Mouse (Mus musculus): ENCODE measurements around the gene Colgalt1. TPM values are rescaled to one million over a fixed set of nuclear protein-coding genes. Genes with fewer than 3 reads are reported as not detected.
A peak's percentile ranks its signal among the peaks of the same experiment; 100 is the strongest.

Colgalt1 gene
- 31.0 and 37.4 TPM in 2 replicates for polyA plus RNA-seq (2012; rRNA removed)

DNA sequence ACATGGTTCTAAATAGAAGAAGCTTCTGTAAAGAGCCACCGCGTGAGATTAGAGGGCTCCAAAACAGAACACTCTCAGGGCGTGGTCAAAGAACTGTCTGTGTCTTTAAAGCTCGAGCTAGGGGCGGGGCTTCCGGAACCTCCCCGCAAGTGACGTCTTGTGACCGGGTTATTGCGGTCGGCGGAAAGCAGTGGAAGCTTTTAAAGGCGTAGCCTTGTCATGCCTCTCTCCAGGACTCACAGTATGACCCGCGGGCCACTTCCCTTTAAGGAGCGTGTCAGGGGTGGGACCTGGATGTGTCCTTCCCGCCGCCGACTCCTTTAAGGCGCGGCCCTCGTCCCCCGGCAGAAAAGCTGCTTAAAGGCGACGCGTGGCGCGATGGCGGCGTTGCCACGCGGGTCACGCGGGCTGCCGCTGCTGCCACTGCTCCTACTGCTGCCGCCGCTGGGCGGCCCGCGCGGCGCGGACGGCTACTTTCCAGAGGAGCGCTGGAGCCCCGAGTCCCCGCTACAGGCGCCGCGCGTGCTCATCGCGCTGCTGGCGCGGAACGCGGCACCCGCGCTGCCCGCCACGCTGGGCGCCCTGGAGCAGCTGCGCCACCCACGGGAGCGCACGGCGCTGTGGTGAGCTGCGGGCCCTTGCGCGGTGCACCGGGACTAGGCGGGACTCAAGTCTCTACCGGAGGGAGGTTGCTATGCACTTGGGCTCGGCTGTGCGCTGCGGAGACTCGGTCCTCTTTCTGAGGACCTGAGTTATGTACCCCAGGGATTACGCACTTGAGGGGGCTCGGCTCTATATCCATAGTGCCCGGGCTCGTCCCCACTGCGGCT lies at the start of gene Colgalt1:
Gene Colgalt1 (plus strand): TSS at position 177 of the 830 bp plus-strand sequence.
- Histone ChIP-seq H3K27ac (ENCODE audit: control insufficient read depth, insufficient read depth, low read depth, low read length) (peak within 1 kb of the TSS; percentile 75), H3K4me3 (ENCODE audit: control insufficient read depth, low read depth, low read length) (peak within 1 kb of the TSS; percentile 91), H3K4me1 (ENCODE audit: control insufficient read depth, insufficient read depth, low read length) (peaks cover 12% of the 10 kb centered on the region), H3K36me3 (ENCODE audit: control insufficient read depth, insufficient read depth, low read length) (no peaks in the 10 kb centered on the region), H3K27me3 (ENCODE audit: control insufficient read depth, insufficient read depth, low read length) (no peaks in the 10 kb centered on the region)
- TF ChIP-seq POLR2A (IDR thresholded peaks at IDR 0.05; ENCODE audit: control insufficient read depth, low read depth, low read length) (peak; percentile 60), CTCF (IDR thresholded peaks at IDR 0.05; ENCODE audit: control insufficient read depth, insufficient read depth, insufficient replicate concordance, low read depth, low read length) (no peak)

DNA sequence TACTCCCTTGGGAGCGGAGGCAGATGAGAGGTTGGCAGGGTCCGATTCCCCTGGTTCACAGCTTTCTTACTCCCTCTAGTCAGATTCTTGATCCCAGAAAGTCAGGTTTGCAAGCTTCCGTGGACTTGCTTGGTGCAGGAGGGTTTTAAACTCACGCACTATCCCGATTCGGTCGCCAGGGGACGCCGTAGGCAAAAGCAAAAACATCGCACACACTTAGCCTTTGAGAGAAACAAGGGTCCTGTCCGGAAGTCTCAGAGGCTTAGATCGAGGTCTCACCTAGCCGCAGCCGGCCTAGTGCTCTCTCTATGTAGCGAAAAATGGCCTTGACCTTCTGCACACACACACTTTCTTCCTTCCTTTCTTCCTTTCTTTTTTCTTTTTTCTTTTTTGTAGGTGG lies 49.4 kb upstream of the Colgalt1 start:
- peaks cover 18% of the 10 kb centered on the region for H3K4me1 ChIP-seq (ENCODE audit: control insufficient read depth, insufficient read depth, low read length)
- no peak overlapping the region for H3K27ac ChIP-seq (ENCODE audit: control insufficient read depth, insufficient read depth, low read depth, low read length)
- TF ChIP-seq POLR2A (IDR thresholded peaks at IDR 0.05; ENCODE audit: control insufficient read depth, low read depth, low read length) (no peak), CTCF (IDR thresholded peaks at IDR 0.05; ENCODE audit: control insufficient read depth, insufficient read depth, insufficient replicate concordance, low read depth, low read length) (peak; percentile 86; the same call in 1 of the 2 replicates)
- no peaks in the 10 kb centered on the region for H3K36me3 ChIP-seq (ENCODE audit: control insufficient read depth, insufficient read depth, low read length)
- no peak overlapping the region for H3K4me3 ChIP-seq (ENCODE audit: control insufficient read depth, low read depth, low read length)
- no peaks in the 10 kb centered on the region for H3K27me3 ChIP-seq (ENCODE audit: control insufficient read depth, insufficient read depth, low read length)

DNA sequence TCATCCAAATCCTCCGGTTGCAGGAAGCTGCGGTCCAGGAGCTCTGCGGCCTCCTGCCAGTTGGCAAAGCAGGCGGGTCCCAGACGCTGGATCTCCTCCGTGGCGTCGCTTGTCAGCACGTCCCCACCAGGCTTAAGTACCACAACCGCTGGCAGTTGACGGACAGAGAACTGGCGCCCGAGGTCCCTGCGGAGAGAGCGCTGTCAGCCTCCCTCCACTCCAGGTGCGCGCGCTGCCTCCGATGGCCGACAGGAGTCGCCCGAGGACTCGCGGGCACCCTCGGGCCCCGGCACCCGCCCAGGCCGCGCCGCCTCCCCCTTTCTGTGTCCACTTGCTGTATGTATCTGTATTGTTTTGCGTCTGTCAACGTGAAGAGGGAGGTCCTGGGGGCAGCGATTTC lies 48.0 kb upstream of the Colgalt1 start:
- Histone ChIP-seq H3K4me1 (ENCODE audit: control insufficient read depth, insufficient read depth, low read length) (peaks cover 18% of the 10 kb centered on the region), H3K27me3 (ENCODE audit: control insufficient read depth, insufficient read depth, low read length) (no peaks in the 10 kb centered on the region), H3K36me3 (ENCODE audit: control insufficient read depth, insufficient read depth, low read length) (no peaks in the 10 kb centered on the region), H3K27ac (ENCODE audit: control insufficient read depth, insufficient read depth, low read depth, low read length) (no peak overlapping the region), H3K4me3 (ENCODE audit: control insufficient read depth, low read depth, low read length) (peak overlapping the region; percentile 67)
- TF ChIP-seq CTCF (IDR thresholded peaks at IDR 0.05; ENCODE audit: control insufficient read depth, insufficient read depth, insufficient replicate concordance, low read depth, low read length), result peak; percentile 72
- no peak for TF ChIP-seq POLR2A (IDR thresholded peaks at IDR 0.05; ENCODE audit: control insufficient read depth, low read depth, low read length)

DNA sequence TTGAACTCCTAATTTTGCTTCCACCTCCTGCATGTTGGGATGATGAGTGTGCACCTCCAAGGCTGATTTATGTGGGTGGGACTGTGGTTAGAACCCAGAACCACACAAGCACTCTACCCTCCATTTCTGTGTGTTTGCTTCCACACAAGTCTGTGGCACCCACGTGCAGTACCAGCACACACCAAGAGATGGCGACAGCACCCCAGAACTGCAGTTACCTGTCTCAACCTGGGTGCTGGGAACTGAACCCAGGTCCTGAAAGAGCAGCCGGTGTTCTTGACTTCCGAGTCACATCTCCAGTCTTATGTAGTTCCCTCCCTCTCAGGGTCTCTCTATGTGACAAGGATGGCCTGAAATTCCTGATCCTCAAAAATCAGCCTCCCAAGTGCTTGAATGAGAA lies 46.8 kb upstream of the Colgalt1 start:
- no peaks in the 10 kb centered on the region for H3K27me3 ChIP-seq (ENCODE audit: control insufficient read depth, insufficient read depth, low read length)
- TF ChIP-seq POLR2A (IDR thresholded peaks at IDR 0.05; ENCODE audit: control insufficient read depth, low read depth, low read length) (no peak), CTCF (IDR thresholded peaks at IDR 0.05; ENCODE audit: control insufficient read depth, insufficient read depth, insufficient replicate concordance, low read depth, low read length) (peak; percentile 36; the same call in 1 of the 2 replicates)
- H3K4me3 ChIP-seq (ENCODE audit: control insufficient read depth, low read depth, low read length), result no peak overlapping the region
- peaks cover 23% of the 10 kb centered on the region for H3K4me1 ChIP-seq (ENCODE audit: control insufficient read depth, insufficient read depth, low read length)
- no peaks in the 10 kb centered on the region for H3K36me3 ChIP-seq (ENCODE audit: control insufficient read depth, insufficient read depth, low read length)
- H3K27ac ChIP-seq (ENCODE audit: control insufficient read depth, insufficient read depth, low read depth, low read length), result no peak overlapping the region

DNA sequence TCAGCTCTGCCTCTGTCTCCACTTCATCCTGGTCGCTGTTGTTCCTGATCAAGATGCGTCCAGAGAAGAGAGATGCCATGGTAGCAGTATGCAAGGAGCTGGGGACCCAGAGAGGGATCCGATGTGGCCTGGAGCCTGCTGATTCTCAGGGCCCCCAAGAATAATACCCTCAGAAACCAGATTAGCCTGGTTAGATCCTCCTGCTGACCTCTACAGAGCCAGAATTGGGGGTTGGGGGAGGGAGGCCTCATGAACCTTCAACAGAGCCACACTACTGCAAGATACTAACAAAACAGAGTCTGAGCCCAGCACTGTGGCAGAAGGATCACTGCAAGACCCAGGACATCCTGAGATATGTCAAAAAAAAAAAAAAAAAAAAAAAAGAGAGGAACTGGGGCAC lies 44.3 kb upstream of the Colgalt1 start, which contains the start of gene Nxnl1:
Gene Nxnl1 (minus strand): TSS at position 101 of the 400 bp plus-strand sequence.
- Histone ChIP-seq H3K4me1 (ENCODE audit: control insufficient read depth, insufficient read depth, low read length) (peaks cover 35% of the 10 kb centered on the region), H3K4me3 (ENCODE audit: control insufficient read depth, low read depth, low read length) (no peak within 1 kb of the TSS), H3K27me3 (ENCODE audit: control insufficient read depth, insufficient read depth, low read length) (no peaks in the 10 kb centered on the region), H3K27ac (ENCODE audit: control insufficient read depth, insufficient read depth, low read depth, low read length) (peak within 1 kb of the TSS; percentile 80), H3K36me3 (ENCODE audit: control insufficient read depth, insufficient read depth, low read length) (no peaks in the 10 kb centered on the region)
- TF ChIP-seq CTCF (IDR thresholded peaks at IDR 0.05; ENCODE audit: control insufficient read depth, insufficient read depth, insufficient replicate concordance, low read depth, low read length), result no peak
- no peak for TF ChIP-seq POLR2A (IDR thresholded peaks at IDR 0.05; ENCODE audit: control insufficient read depth, low read depth, low read length)

DNA sequence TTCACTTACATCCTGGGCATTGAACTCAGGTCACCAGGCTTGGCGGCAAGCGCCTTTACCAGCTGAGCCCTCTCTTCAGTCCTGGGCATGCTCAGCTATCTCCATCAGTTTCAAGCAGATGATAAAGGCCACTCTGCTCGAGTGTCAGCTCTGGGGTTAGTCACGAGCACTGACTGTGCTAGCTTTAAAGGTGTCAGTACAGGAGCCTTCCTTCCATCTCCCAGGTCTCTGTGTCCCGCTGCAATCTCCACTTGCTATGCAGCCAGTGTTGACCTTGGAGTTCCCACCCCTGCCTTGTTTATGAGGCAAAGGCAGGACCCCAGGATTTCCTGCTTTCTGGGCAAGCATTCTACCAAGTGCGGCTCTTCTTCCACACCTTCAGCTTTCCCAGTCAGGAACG lies 43.2 kb upstream of the Colgalt1 start:
- Histone ChIP-seq H3K27me3 (ENCODE audit: control insufficient read depth, insufficient read depth, low read length) (no peaks in the 10 kb centered on the region), H3K4me3 (ENCODE audit: control insufficient read depth, low read depth, low read length) (no peak overlapping the region), H3K27ac (ENCODE audit: control insufficient read depth, insufficient read depth, low read depth, low read length) (peak overlapping the region; percentile 80), H3K36me3 (ENCODE audit: control insufficient read depth, insufficient read depth, low read length) (no peaks in the 10 kb centered on the region), H3K4me1 (ENCODE audit: control insufficient read depth, insufficient read depth, low read length) (peaks cover 36% of the 10 kb centered on the region)
- TF ChIP-seq POLR2A (IDR thresholded peaks at IDR 0.05; ENCODE audit: control insufficient read depth, low read depth, low read length) (no peak), CTCF (IDR thresholded peaks at IDR 0.05; ENCODE audit: control insufficient read depth, insufficient read depth, insufficient replicate concordance, low read depth, low read length) (no peak)

DNA sequence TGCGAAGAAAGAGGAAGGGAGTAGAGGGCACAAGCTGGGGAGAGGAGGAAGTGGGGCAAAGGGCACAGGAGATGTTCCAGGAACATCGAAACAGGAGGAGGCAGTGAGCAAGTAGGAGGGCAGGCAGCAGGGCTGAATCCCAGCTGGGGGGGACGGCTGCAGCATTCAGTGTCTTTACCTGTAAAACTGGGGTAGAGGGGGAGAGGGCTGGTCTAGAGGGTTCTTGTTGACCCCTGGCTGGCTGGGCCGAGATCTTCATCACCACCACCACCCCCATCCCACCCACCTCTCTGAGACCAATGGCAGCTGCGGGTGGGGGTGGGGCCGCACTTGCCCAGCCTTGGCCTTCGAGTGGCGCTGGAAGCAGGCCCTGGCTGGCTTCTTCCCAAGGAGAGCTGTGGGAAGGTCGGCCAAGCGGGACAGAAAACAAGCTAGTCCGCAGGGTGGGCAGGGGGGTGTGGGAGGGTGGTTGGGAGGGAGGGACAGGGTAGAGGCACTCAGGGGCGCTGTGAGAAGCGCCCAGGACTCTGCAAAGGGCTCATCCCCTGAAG lies 42.3 kb upstream of the Colgalt1 start, which contains the start of gene Slc27a1:
Gene Slc27a1 (plus strand): TSS at position 496 of the 551 bp plus-strand sequence.
- Histone ChIP-seq H3K27me3 (ENCODE audit: control insufficient read depth, insufficient read depth, low read length) (no peaks in the 10 kb centered on the region), H3K4me1 (ENCODE audit: control insufficient read depth, insufficient read depth, low read length) (peaks cover 27% of the 10 kb centered on the region), H3K27ac (ENCODE audit: control insufficient read depth, insufficient read depth, low read depth, low read length) (peak within 1 kb of the TSS; percentile 94), H3K4me3 (ENCODE audit: control insufficient read depth, low read depth, low read length) (peak within 1 kb of the TSS; percentile 98), H3K36me3 (ENCODE audit: control insufficient read depth, insufficient read depth, low read length) (no peaks in the 10 kb centered on the region)
- peak; percentile 40; the same call in 1 of the 2 replicates for TF ChIP-seq POLR2A (IDR thresholded peaks at IDR 0.05; ENCODE audit: control insufficient read depth, low read depth, low read length)
- TF ChIP-seq CTCF (IDR thresholded peaks at IDR 0.05; ENCODE audit: control insufficient read depth, insufficient read depth, insufficient replicate concordance, low read depth, low read length), result no peak

Measured in testis, adult 2 months (tissue).